Mouse (Mus musculus): ENCODE results near the gene Rbm47. TPM values are rescaled to one million over a fixed set of nuclear protein-coding genes. Genes with fewer than 3 reads are reported as not detected.

Rbm47 gene
- polyA plus RNA-seq, 1 experiment from 2014 or later = 1.8 TPM

GRCm38 (mm10) chr5:66124931-66125330 lies 48.0 kb downstream of the Rbm47 start:
- Histone ChIP-seq H3K4me1 (ENCODE audit: control insufficient read depth in 2 of 2, insufficient read depth in 2 of 2, low read length in 2 of 2) (no peaks in the 10 kb centered on the region), H3K4me2 (ENCODE audit: low read length) (no peak overlapping the region), H3K27me3 (ENCODE audit: control insufficient read depth, insufficient read depth, low read length) (no peaks in the 10 kb centered on the region), H3K27ac (replicated peaks in 1 of 2; ENCODE audit: control insufficient read depth in 1 of 2, insufficient read depth in 1 of 2, low read depth in 2 of 2, low read length in 2 of 2) (no peak overlapping the region), H3K9ac (ENCODE audit: low read length) (no peak overlapping the region), H3K4me3 (ENCODE audit: control insufficient read depth in 1 of 2, insufficient read depth in 1 of 2, low read depth in 1 of 2, low read length in 2 of 2) (no peak overlapping the region), H3K9me3 (ENCODE audit: control insufficient read depth, low read length) (no peaks in the 10 kb centered on the region), H3K36me3 (ENCODE audit: control insufficient read depth, insufficient read depth, low read length) (no peaks in the 10 kb centered on the region)
- no peak for ATAC-seq (ENCODE audit: insufficient number of reproducible peaks, insufficient read depth, low FRiP score, low read depth)
- 82% methylated on average over 9 of the region's 9 CpGs for WGBS

DNA sequence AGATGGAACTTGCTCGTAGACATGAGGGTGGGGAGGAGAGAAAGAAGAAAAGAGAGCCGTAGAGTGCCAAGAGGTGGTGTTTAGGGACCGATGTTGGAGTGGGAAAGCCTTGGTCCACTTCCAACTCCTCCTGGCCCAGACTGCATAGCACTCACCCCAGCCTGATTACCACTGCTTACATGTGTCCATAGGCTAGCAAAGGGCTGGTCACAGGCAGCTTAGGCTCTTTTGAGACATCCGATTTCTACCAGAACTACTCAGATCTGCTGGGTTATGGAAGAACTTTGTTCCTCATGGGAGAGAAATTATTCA lies 48.9 kb downstream of the Rbm47 start:
- Histone ChIP-seq H3K4me2 (ENCODE audit: low read length) (no peak overlapping the region), H3K27me3 (ENCODE audit: control insufficient read depth, insufficient read depth, low read length) (no peaks in the 10 kb centered on the region), H3K27ac (replicated peaks in 1 of 2; ENCODE audit: control insufficient read depth in 1 of 2, insufficient read depth in 1 of 2, low read depth in 2 of 2, low read length in 2 of 2) (no peak overlapping the region), H3K9ac (ENCODE audit: low read length) (no peak overlapping the region), H3K4me3 (ENCODE audit: control insufficient read depth in 1 of 2, insufficient read depth in 1 of 2, low read depth in 1 of 2, low read length in 2 of 2) (no peak overlapping the region), H3K4me1 (ENCODE audit: control insufficient read depth in 2 of 2, insufficient read depth in 2 of 2, low read length in 2 of 2) (no peaks in the 10 kb centered on the region), H3K9me3 (ENCODE audit: control insufficient read depth, low read length) (no peaks in the 10 kb centered on the region), H3K36me3 (ENCODE audit: control insufficient read depth, insufficient read depth, low read length) (no peaks in the 10 kb centered on the region)
- 83% methylated on average over 4 of the region's 4 CpGs for WGBS
- ATAC-seq (ENCODE audit: insufficient number of reproducible peaks, insufficient read depth, low FRiP score, low read depth) = no peak

DNA sequence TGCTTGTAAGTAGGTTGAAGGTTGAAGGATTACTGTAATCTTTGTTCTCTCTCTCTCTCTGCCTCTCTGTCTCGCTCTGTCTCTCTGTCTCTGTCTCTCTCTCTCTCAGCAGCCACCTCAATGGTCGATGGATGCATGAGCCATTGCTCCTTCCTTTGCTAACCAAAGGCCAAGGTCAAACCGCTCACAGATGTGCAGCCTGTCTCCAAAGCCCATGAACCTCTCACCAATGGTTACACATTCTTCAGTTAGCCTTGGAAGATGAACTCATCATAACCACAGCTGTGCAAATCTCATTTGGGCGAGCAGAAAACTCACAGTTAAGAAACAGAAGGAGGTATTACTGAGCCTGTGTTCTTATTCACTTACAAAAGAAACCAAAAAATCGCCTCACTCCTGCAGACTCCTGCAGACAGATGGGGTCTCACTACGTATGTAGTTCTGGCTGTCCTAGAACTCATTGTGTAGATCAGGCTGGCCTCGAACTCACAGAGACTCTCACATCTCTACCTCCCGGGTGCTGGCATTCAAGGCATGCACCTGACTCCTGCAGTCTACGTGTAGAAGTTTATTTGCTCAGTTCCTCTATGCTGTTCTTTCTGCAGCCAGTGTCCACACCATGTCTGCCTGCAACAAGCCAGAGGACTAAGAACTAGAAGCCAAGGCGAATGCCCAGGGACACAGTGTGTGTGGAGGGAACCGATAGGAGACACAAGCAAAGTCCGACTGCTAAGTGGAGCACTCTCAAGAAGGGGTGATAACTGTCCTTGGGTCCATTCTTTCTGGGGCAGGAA lies 49.4 kb downstream of the Rbm47 start:
- no peak for ATAC-seq (ENCODE audit: insufficient number of reproducible peaks, insufficient read depth, low FRiP score, low read depth)
- 80% methylated on average over 12 of the region's 12 CpGs for WGBS
- Histone ChIP-seq H3K4me3 (ENCODE audit: control insufficient read depth in 1 of 2, insufficient read depth in 1 of 2, low read depth in 1 of 2, low read length in 2 of 2) (no peak overlapping the region), H3K4me1 (ENCODE audit: control insufficient read depth in 2 of 2, insufficient read depth in 2 of 2, low read length in 2 of 2) (no peaks in the 10 kb centered on the region), H3K4me2 (ENCODE audit: low read length) (no peak overlapping the region), H3K27ac (replicated peaks in 1 of 2; ENCODE audit: control insufficient read depth in 1 of 2, insufficient read depth in 1 of 2, low read depth in 2 of 2, low read length in 2 of 2) (no peak overlapping the region), H3K9ac (ENCODE audit: low read length) (no peak overlapping the region), H3K27me3 (ENCODE audit: control insufficient read depth, insufficient read depth, low read length) (no peaks in the 10 kb centered on the region), H3K9me3 (ENCODE audit: control insufficient read depth, low read length) (no peaks in the 10 kb centered on the region), H3K36me3 (ENCODE audit: control insufficient read depth, insufficient read depth, low read length) (no peaks in the 10 kb centered on the region)

DNA sequence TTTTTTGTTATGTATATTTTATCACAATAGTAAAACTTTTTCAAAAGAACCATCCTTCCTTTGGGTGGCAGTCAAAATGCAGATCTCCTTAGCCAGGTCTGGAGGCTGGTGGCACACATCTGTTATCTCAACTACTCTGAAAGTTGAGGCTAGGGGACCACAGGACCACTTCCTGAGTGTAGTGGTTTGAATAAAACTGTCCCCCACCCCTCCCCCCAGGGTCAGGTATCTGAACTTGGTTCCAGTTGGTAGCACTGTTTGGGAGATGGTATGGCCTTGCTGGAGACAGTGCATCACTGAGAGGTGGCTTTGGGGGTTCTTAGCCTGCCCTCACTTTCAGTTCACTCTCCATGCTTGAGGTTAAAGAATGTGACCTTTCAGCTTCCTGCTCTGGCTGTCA lies 51.7 kb downstream of the Rbm47 start:
- no peak for ATAC-seq (ENCODE audit: insufficient number of reproducible peaks, insufficient read depth, low FRiP score, low read depth)
- H3K4me2 ChIP-seq (ENCODE audit: low read length) = no peak overlapping the region
- no peaks in the 10 kb centered on the region for H3K4me1 ChIP-seq (ENCODE audit: control insufficient read depth in 2 of 2, insufficient read depth in 2 of 2, low read length in 2 of 2)
- no peaks in the 10 kb centered on the region for H3K9me3 ChIP-seq (ENCODE audit: control insufficient read depth, low read length)
- no peak overlapping the region for H3K27ac ChIP-seq (replicated peaks in 1 of 2; ENCODE audit: control insufficient read depth in 1 of 2, insufficient read depth in 1 of 2, low read depth in 2 of 2, low read length in 2 of 2)
- H3K27me3 ChIP-seq (ENCODE audit: control insufficient read depth, insufficient read depth, low read length) = no peaks in the 10 kb centered on the region
- H3K36me3 ChIP-seq (ENCODE audit: control insufficient read depth, insufficient read depth, low read length) = no peaks in the 10 kb centered on the region
- H3K9ac ChIP-seq (ENCODE audit: low read length) = no peak overlapping the region
- no peak overlapping the region for H3K4me3 ChIP-seq (ENCODE audit: control insufficient read depth in 1 of 2, insufficient read depth in 1 of 2, low read depth in 1 of 2, low read length in 2 of 2)

- Histone ChIP-seq H3K4me2 (ENCODE audit: low read length) (no peak overlapping the region), H3K27me3 (ENCODE audit: control insufficient read depth, insufficient read depth, low read length) (no peaks in the 10 kb centered on the region), H3K27ac (replicated peaks in 1 of 2; ENCODE audit: control insufficient read depth in 1 of 2, insufficient read depth in 1 of 2, low read depth in 2 of 2, low read length in 2 of 2) (no peak overlapping the region), H3K9me3 (ENCODE audit: control insufficient read depth, low read length) (no peaks in the 10 kb centered on the region), H3K9ac (ENCODE audit: low read length) (no peak overlapping the region), H3K36me3 (ENCODE audit: control insufficient read depth, insufficient read depth, low read length) (no peaks in the 10 kb centered on the region), H3K4me3 (ENCODE audit: control insufficient read depth in 1 of 2, insufficient read depth in 1 of 2, low read depth in 1 of 2, low read length in 2 of 2) (no peak overlapping the region), H3K4me1 (ENCODE audit: control insufficient read depth in 2 of 2, insufficient read depth in 2 of 2, low read length in 2 of 2) (no peaks in the 10 kb centered on the region)
- WGBS = 84% methylated on average over 14 of the region's 14 CpGs
- ATAC-seq (ENCODE audit: insufficient number of reproducible peaks, insufficient read depth, low FRiP score, low read depth) = no peak
Measured at GRCm38 (mm10) chr5:66114751-66115150, 58.2 kb downstream of the Rbm47 start.

GRCm38 (mm10) chr5:66114208-66114607 lies 58.7 kb downstream of the Rbm47 start:
- H3K4me2 ChIP-seq (ENCODE audit: low read length) = no peak overlapping the region
- no peaks in the 10 kb centered on the region for H3K36me3 ChIP-seq (ENCODE audit: control insufficient read depth, insufficient read depth, low read length)
- no peaks in the 10 kb centered on the region for H3K9me3 ChIP-seq (ENCODE audit: control insufficient read depth, low read length)
- no peak overlapping the region for H3K9ac ChIP-seq (ENCODE audit: low read length)
- no peak overlapping the region for H3K4me3 ChIP-seq (ENCODE audit: control insufficient read depth in 1 of 2, insufficient read depth in 1 of 2, low read depth in 1 of 2, low read length in 2 of 2)
- ATAC-seq (ENCODE audit: insufficient number of reproducible peaks, insufficient read depth, low FRiP score, low read depth) = no peak
- H3K27me3 ChIP-seq (ENCODE audit: control insufficient read depth, insufficient read depth, low read length) = no peaks in the 10 kb centered on the region
- H3K4me1 ChIP-seq (ENCODE audit: control insufficient read depth in 2 of 2, insufficient read depth in 2 of 2, low read length in 2 of 2) = no peaks in the 10 kb centered on the region
- 71% methylated on average over 6 of the region's 6 CpGs for WGBS
- no peak overlapping the region for H3K27ac ChIP-seq (replicated peaks in 1 of 2; ENCODE audit: control insufficient read depth in 1 of 2, insufficient read depth in 1 of 2, low read depth in 2 of 2, low read length in 2 of 2)

DNA sequence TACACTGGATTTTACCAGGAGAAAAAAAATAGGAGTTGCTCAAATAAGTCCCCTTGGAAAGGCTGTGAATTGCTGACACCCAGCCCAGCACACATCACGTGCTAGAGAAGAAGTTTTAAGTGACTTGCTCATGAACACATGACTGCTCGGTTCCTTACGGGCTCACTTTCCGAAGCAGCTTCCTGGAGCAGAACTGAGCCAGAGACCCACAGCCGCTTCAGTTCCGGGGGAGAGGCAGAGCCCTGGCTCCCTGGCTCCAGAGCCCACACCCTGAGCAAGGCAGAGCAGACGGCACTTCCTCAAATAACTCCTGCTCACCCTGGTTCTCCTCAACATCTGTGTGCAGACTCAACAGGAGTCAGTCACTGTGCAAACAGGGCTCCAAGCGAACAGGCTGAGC lies 60.9 kb downstream of the Rbm47 start:
- Histone ChIP-seq H3K27ac (replicated peaks in 1 of 2; ENCODE audit: control insufficient read depth in 1 of 2, insufficient read depth in 1 of 2, low read depth in 2 of 2, low read length in 2 of 2) (no peak overlapping the region), H3K36me3 (ENCODE audit: control insufficient read depth, insufficient read depth, low read length) (no peaks in the 10 kb centered on the region), H3K9me3 (ENCODE audit: control insufficient read depth, low read length) (no peaks in the 10 kb centered on the region), H3K4me1 (ENCODE audit: control insufficient read depth in 2 of 2, insufficient read depth in 2 of 2, low read length in 2 of 2) (no peaks in the 10 kb centered on the region), H3K4me3 (ENCODE audit: control insufficient read depth in 1 of 2, insufficient read depth in 1 of 2, low read depth in 1 of 2, low read length in 2 of 2) (no peak overlapping the region), H3K27me3 (ENCODE audit: control insufficient read depth, insufficient read depth, low read length) (no peaks in the 10 kb centered on the region), H3K4me2 (ENCODE audit: low read length) (no peak overlapping the region), H3K9ac (ENCODE audit: low read length) (no peak overlapping the region)
- WGBS = 47% methylated on average over 8 of the region's 8 CpGs
- no peak for ATAC-seq (ENCODE audit: insufficient number of reproducible peaks, insufficient read depth, low FRiP score, low read depth)

DNA sequence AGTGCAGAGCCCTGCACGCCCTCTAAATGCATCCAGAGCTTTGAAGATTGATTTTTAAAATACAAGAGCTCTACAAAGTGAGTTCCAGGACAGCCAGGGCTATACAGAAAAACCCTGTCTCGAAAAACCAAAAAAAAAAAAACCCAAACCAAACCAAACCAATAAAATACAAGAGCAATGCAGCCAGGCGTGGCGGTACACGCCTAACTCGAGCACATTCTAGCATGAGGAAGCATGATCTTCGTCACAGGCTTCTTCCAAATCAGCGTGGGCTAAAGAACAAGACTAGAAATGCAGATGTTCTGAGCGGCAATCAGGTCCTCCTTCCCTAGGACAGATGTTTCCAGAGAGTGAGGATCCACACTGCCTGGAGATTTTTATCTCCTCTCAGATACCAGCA lies 66.5 kb downstream of the Rbm47 start:
- Histone ChIP-seq H3K4me3 (ENCODE audit: control insufficient read depth in 1 of 2, insufficient read depth in 1 of 2, low read depth in 1 of 2, low read length in 2 of 2) (no peak overlapping the region), H3K27me3 (ENCODE audit: control insufficient read depth, insufficient read depth, low read length) (no peaks in the 10 kb centered on the region), H3K27ac (replicated peaks in 1 of 2; ENCODE audit: control insufficient read depth in 1 of 2, insufficient read depth in 1 of 2, low read depth in 2 of 2, low read length in 2 of 2) (no peak overlapping the region), H3K4me1 (ENCODE audit: control insufficient read depth in 2 of 2, insufficient read depth in 2 of 2, low read length in 2 of 2) (no peaks in the 10 kb centered on the region), H3K4me2 (ENCODE audit: low read length) (no peak overlapping the region), H3K9me3 (ENCODE audit: control insufficient read depth, low read length) (no peaks in the 10 kb centered on the region), H3K36me3 (ENCODE audit: control insufficient read depth, insufficient read depth, low read length) (no peaks in the 10 kb centered on the region), H3K9ac (ENCODE audit: low read length) (no peak overlapping the region)
- no peak for ATAC-seq (ENCODE audit: insufficient number of reproducible peaks, insufficient read depth, low FRiP score, low read depth)
- 84% methylated on average over 9 of the region's 9 CpGs for WGBS

All from heart, embryonic 14.5 days (tissue).